Mouse (Mus musculus) embryo, embryonic 10.5 days (tissue): ENCODE measurements around the gene Olfr1040.
"Not testable (repeated sequence)": the region's sequence is repeated elsewhere in the genome, so short reads cannot be mapped to it uniquely, and the experiment has no call there.

Source experiments
- DNase-seq: peaks from one replicate; pipeline ENCODE4 v3.0.0-alpha.2; 2015; ENCODE audit warnings: low spot score

Olfr1040 gene

DNA sequence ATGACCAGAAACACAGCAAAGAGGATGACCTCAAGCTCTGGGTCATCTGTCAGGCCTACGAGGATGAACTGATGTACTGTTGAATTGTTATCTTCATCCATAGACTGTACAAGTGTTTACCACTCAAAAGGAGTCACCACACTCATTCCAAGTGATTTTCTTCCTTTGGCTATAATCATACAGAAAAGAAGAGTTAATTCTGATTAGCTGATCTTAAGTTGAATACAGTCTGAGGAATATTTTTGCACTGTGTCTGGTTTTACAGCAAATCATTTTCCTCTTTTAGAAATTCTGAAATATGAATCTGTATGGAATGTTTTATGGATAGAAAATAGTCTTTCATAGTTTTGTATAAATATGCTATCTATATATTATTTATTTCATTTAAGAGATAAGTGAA is at the start of gene Olfr1040:
Gene Olfr1040, minus strand, starts transcription at position 101 of the 400 bp plus-strand sequence.
- DNase-seq, result no peak

DNA sequence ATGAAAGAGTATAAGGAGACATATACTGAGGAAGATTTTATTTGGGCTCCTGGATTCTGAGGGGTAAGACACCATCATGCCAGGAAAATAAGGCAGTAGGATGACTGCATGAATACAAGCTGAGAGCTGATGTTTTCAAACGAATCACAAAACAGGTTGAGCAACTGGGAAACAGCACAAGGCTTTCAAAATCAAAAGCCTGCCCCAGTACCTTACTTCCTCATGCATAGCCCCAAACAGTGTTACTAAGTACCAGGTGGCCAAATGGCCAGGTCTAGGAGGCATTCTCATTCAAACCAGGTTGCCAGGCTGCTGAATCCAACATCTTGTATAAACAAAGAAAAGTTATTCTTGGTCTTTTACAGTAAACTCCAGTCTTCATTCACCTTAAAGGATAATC is 49.3 kb upstream of the Olfr1040 start:
- DNase-seq, result no peak

DNA sequence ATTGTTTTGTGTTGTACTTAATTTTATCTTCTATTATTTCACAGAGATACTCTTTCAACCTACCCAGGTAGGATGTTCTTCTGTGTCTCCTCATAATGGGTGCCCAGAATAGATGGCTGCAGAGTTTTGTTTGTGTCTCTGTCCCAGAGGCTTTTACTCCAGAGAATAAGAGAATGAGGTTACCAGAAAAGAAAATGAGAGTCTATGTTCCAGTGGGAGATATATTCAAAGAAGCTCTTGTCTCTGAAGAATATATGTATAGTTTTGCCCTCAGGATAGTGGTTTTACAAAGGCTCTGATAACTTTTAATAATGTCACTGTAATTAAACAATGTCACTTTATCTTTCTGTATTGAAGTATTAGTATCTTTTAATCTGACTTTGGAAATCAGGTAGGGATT is 39.1 kb upstream of the Olfr1040 start, which contains the start of gene Olfr52:
Gene Olfr52, minus strand, starts transcription at position 101 of the 400 bp plus-strand sequence.
- DNase-seq, result no peak

DNA sequence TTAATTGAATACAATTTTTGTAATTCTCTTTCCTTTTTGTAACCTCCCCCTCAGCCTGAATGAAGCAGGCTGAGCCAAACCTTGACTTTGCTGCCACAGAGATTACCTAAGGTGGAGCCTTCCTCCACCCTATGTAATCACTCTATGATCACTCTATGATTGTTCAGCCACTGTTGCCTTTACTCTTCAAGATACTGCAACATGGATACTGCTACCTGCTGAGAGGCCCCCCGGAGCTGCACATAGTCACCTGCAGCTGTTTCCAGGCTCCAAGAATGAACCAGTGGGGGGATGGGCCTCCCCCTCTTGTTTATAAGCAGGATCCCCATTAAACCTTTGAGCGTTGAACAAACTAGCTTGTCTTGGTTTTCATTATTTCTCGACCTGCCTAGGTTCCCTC is 33.4 kb upstream of the Olfr1040 start:
- no peak for DNase-seq

DNA sequence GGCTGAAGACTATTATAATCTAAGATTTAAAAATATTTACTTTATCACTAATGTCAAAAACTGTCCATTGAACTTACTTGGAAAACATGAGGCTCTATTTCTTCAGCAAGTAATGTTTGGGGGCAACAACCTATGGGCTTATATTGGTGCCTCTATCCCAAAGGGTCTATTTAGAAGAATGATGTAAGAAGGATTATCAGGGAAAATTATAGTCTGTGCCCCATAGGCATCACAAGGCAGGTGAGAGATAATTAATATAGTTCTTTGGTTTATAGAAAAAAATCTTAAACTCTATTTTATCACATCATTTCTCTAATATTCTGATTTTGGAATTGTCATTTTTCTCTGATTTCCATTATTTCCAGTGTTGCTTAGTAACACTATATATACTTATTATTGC is 31.2 kb upstream of the Olfr1040 start, which contains the start of gene Olfr1044:
Gene Olfr1044, minus strand, starts transcription at position 101 of the 400 bp plus-strand sequence.
- DNase-seq, result no peak

DNA sequence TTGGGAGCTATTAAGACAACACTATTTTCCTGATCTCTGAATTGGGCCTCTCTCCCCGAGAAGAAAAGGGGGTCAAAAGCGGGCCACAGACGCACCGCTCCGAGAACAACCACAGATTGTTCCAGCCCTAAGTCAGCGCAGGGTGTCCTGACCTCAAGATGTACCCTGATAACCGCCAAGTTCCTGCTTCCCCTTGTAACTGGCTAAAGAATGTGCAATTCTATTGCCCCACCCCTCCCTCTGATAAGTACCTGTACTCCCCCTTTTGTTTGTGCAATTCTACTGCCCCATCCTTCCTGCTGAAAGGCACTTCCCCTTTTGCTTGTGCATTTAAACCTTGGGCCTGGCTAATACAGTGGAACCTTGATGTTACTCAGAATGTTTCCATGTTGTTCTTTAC is 28.9 kb upstream of the Olfr1040 start:
- DNase-seq, result not testable (repeated sequence)

DNA sequence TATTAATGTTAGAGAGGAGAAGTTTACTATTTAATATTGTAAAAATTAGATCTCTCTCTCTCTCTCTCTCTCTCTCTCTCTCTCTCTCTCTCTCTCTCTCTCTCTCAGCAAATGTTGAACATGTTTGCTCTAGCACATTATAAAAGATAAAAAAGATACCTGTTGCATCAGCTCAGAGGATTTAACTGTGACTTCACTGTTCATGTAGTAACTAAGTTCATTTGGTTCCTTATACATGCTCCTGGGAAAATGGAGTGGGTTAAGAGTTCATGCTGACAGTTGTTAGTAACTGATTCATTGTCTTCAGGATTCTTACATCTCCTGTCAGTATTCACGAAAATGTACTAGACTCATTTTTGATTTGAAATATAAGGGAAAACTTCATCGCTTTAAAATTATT is 20.9 kb upstream of the Olfr1040 start, which contains the start of gene Olfr1043:
Gene Olfr1043, minus strand, starts transcription at position 101 of the 400 bp plus-strand sequence.
- DNase-seq, result no peak

DNA sequence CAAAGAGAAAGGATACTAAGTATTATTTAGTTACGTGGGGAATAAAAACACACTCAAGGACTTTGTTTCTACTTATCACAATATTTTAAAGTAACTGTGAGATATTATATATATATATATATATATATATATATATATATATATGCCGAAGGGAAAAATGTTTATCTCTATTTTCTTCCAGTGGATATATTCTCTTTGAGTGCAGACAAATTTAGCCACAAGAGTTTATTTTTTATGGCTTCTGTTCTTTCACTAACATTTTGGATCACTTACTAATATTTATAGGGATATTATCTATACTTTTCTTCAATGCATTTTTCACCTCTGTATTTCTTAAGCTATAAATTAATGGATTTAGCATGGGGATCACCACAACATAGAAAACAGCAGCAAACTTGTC is 15.2 kb upstream of the Olfr1040 start, which contains the start of gene Olfr1042:
Gene Olfr1042, minus strand, starts transcription at position 101 of the 400 bp plus-strand sequence.
- no peak for DNase-seq

DNA sequence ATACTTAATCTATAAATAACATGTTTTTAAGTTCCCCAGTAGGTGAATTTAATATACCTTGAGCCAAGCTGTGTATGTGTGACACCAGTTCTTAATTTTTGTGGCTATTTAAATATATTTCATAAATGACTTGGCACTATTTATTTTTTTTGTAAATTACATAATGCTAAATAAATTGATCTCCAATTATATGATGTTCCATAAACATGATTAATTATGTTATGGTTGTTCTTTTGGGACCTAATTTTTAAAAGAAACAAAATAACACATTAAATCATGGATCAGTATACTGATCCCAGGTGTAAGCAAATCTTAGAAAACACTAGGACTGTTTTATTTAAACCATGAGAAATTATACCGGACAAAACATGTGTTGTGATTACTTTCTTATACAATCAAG is 10.7 kb downstream of the Olfr1040 start, which contains the start of gene Olfr1039:
Gene Olfr1039, minus strand, starts transcription at position 101 of the 400 bp plus-strand sequence.
- DNase-seq, result no peak
